Comparison of ENCODE assay signal across 27 mouse cellular contexts in genomic region chr13:30400621-30401020, GRCm38 (mm10).
DNase-seq lines count a peak whose midpoint lies in the region; ATAC-seq lines count a peak whose summit lies in the region.
"Had no signal": no experiment of that assay in that cellular context is flagged by ENCODE, and none has a peak within 500 bp of the region (broad histone marks: within the 10 kb centered on the region; RNA-seq: fewer than 3 reads in every experiment).

No protein-coding gene starts in this region.

- no peaks in the 10 kb centered on the region for H3K27me3 ChIP-seq in embryonic facial prominence, embryonic 14.5 days (replicated peaks; ENCODE audit: control insufficient read depth, insufficient read depth, low read length)
- H3K27me3 ChIP-seq in embryonic facial prominence, embryonic 10.5 days (replicated peaks; ENCODE audit: low read depth, poor library complexity, severe bottlenecking) = no peaks in the 10 kb centered on the region
- H3K27me3 ChIP-seq in kidney, embryonic 16.5 days (ENCODE audit: insufficient read depth, low read length) = no peaks in the 10 kb centered on the region
- H3K27me3 ChIP-seq in neural tube, embryonic 14.5 days (ENCODE audit: control insufficient read depth, insufficient read depth, low read length) = no peaks in the 10 kb centered on the region
- H3K27me3 ChIP-seq in neural tube, embryonic 15.5 days (replicated peaks) = no peaks in the 10 kb centered on the region
- H3K27me3 ChIP-seq: embryonic facial prominence, embryonic 15.5 days; forebrain, embryonic 12.5 days; heart, embryonic 15.5 days; hindbrain, embryonic 13.5 days; liver, embryonic 15.5 days had no signal

- WGBS in embryonic facial prominence, embryonic 14.5 days = 69% methylated on average over 8 of the region's 8 CpGs
- 70% methylated on average over 8 of the region's 8 CpGs for WGBS in embryonic facial prominence, embryonic 10.5 days
- WGBS in kidney, embryonic 16.5 days = 48% methylated on average over 8 of the region's 8 CpGs
- 41% methylated on average over 8 of the region's 8 CpGs for WGBS in neural tube, embryonic 14.5 days
- 36% methylated on average over 8 of the region's 8 CpGs for WGBS in neural tube, embryonic 15.5 days

- H3K4me2 ChIP-seq in embryonic facial prominence, embryonic 14.5 days (ENCODE audit: low read depth, low read length) = no peak overlapping the region
- no peak overlapping the region for H3K4me2 ChIP-seq in kidney, embryonic 16.5 days (replicated peaks; ENCODE audit: low read depth, low read length)
- no peak overlapping the region for H3K4me2 ChIP-seq in neural tube, embryonic 14.5 days (ENCODE audit: low read depth, low read length)
- H3K4me2 ChIP-seq in neural tube, embryonic 15.5 days = no peak overlapping the region
- H3K4me2 ChIP-seq: embryonic facial prominence, embryonic 15.5 days; forebrain, embryonic 12.5 days; heart, embryonic 15.5 days; hindbrain, embryonic 13.5 days; liver, embryonic 15.5 days; lung, embryonic 14.5 days had no signal

- no peak for ATAC-seq in embryonic facial prominence, embryonic 14.5 days (ENCODE audit: low read depth)
- no peak for ATAC-seq in kidney, embryonic 16.5 days (ENCODE audit: low FRiP score, low TSS enrichment)
- 0 out of 2 replicates have a peak, but pooled peaks have one; percentile 31 for ATAC-seq in neural tube, embryonic 14.5 days (ENCODE audit: low read depth)
- ATAC-seq in neural tube, embryonic 15.5 days (ENCODE audit: low FRiP score) = no peak
- ATAC-seq: activated CD4-positive, CD25-positive, alpha-beta regulatory T cell, adult 4 months; inflammation-experienced regulatory T-cells, adult 6 months had no signal

- no peak overlapping the region for H3K27ac ChIP-seq in embryonic facial prominence, embryonic 14.5 days (replicated peaks; ENCODE audit: low read depth, low read length)
- no peak overlapping the region for H3K27ac ChIP-seq in embryonic facial prominence, embryonic 10.5 days (replicated peaks)
- peak overlapping the region; percentile 7; the same call in 1 of the 2 replicates for H3K27ac ChIP-seq in kidney, embryonic 16.5 days (ENCODE audit: low read length)
- no peak overlapping the region for H3K27ac ChIP-seq in neural tube, embryonic 14.5 days (ENCODE audit: low read depth, low read length)
- H3K27ac ChIP-seq in neural tube, embryonic 15.5 days (replicated peaks) = no peak overlapping the region
- H3K27ac ChIP-seq: embryonic facial prominence, embryonic 15.5 days; forebrain, embryonic 12.5 days; heart, embryonic 10.5 days; heart, embryonic 15.5 days; hindbrain, embryonic 13.5 days; liver, embryonic 15.5 days had no signal

- H3K4me3 ChIP-seq in embryonic facial prominence, embryonic 14.5 days (ENCODE audit: low read depth, low read length) = no peak overlapping the region
- H3K4me3 ChIP-seq in embryonic facial prominence, embryonic 10.5 days = no peak overlapping the region
- no peak overlapping the region for H3K4me3 ChIP-seq in kidney, embryonic 16.5 days (ENCODE audit: low read length)
- no peak overlapping the region for H3K4me3 ChIP-seq in neural tube, embryonic 14.5 days (ENCODE audit: low read depth, low read length)
- no peak overlapping the region for H3K4me3 ChIP-seq in neural tube, embryonic 15.5 days (replicated peaks)
- H3K4me3 ChIP-seq: embryonic facial prominence, embryonic 15.5 days; forebrain, embryonic 12.5 days; heart, embryonic 10.5 days; heart, embryonic 15.5 days; hindbrain, embryonic 13.5 days; liver, embryonic 15.5 days had no signal

- no peaks in the 10 kb centered on the region; the same call in 1 of the 2 replicates for H3K4me1 ChIP-seq in embryonic facial prominence, embryonic 14.5 days (ENCODE audit: control insufficient read depth, insufficient read depth, low read length)
- H3K4me1 ChIP-seq in embryonic facial prominence, embryonic 10.5 days = no peaks in the 10 kb centered on the region
- H3K4me1 ChIP-seq in kidney, embryonic 16.5 days (ENCODE audit: insufficient read depth, low read length) = peaks cover 21% of the 10 kb centered on the region
- H3K4me1 ChIP-seq in neural tube, embryonic 14.5 days (ENCODE audit: control insufficient read depth, insufficient read depth, low read length) = no peaks in the 10 kb centered on the region
- no peaks in the 10 kb centered on the region for H3K4me1 ChIP-seq in neural tube, embryonic 15.5 days
- H3K4me1 ChIP-seq: embryonic facial prominence, embryonic 15.5 days; forebrain, embryonic 12.5 days; heart, embryonic 10.5 days; heart, embryonic 15.5 days; hindbrain, embryonic 13.5 days; liver, embryonic 15.5 days had no signal

- no peak overlapping the region for H3K9ac ChIP-seq in embryonic facial prominence, embryonic 14.5 days (ENCODE audit: low read depth, low read length)
- H3K9ac ChIP-seq in kidney, embryonic 16.5 days (replicated peaks; ENCODE audit: low read length) = no peak overlapping the region
- H3K9ac ChIP-seq in neural tube, embryonic 14.5 days (replicated peaks; ENCODE audit: low read depth, low read length) = no peak overlapping the region
- H3K9ac ChIP-seq in neural tube, embryonic 15.5 days (replicated peaks) = no peak overlapping the region
- H3K9ac ChIP-seq: embryonic facial prominence, embryonic 15.5 days; forebrain, embryonic 12.5 days; heart, embryonic 15.5 days; hindbrain, embryonic 13.5 days; liver, embryonic 15.5 days; lung, embryonic 14.5 days had no signal

- DNase-seq in embryonic facial prominence, embryonic 14.5 days (ENCODE audit: low spot score) = peak; percentile 4
- DNase-seq in embryonic facial prominence, embryonic 10.5 days (ENCODE audit: low spot score) = no peak
- no peak for DNase-seq in kidney, adult 8-10 months
- no peak for DNase-seq in yolk sac, embryonic 10.5 days (ENCODE audit: low spot score)
- DNase-seq: adrenal gland, adult 2 months; adrenal gland, postnatal 36 days; cerebellum, adult 2 months; cerebellum, postnatal 36 days; gastrocnemius, postnatal 25 days; heart, adult 11 months; kidney, adult 2 months; kidney, postnatal 14 days; layer of hippocampus, adult 9-11 months; lung, embryonic 14.5 days; lung, postnatal 14 days; thymus, postnatal 4 days had no signal

- H3K36me3 ChIP-seq in embryonic facial prominence, embryonic 14.5 days (ENCODE audit: control insufficient read depth, insufficient read depth, low read length) = no peaks in the 10 kb centered on the region
- no peaks in the 10 kb centered on the region for H3K36me3 ChIP-seq in embryonic facial prominence, embryonic 10.5 days (replicated peaks)
- H3K36me3 ChIP-seq in kidney, embryonic 16.5 days (ENCODE audit: insufficient read depth, low read length) = no peaks in the 10 kb centered on the region
- H3K36me3 ChIP-seq in neural tube, embryonic 14.5 days (ENCODE audit: control insufficient read depth, insufficient read depth, low read length) = no peaks in the 10 kb centered on the region
- no peaks in the 10 kb centered on the region for H3K36me3 ChIP-seq in neural tube, embryonic 15.5 days
- H3K36me3 ChIP-seq: embryonic facial prominence, embryonic 15.5 days; forebrain, embryonic 12.5 days; heart, embryonic 10.5 days; heart, embryonic 15.5 days; hindbrain, embryonic 13.5 days; liver, embryonic 15.5 days had no signal

- H3K9me3 ChIP-seq in embryonic facial prominence, embryonic 14.5 days (ENCODE audit: control insufficient read depth, low read length) = no peaks in the 10 kb centered on the region
- H3K9me3 ChIP-seq in embryonic facial prominence, embryonic 10.5 days = no peaks in the 10 kb centered on the region
- H3K9me3 ChIP-seq in kidney, embryonic 16.5 days (ENCODE audit: low read length) = no peaks in the 10 kb centered on the region
- no peaks in the 10 kb centered on the region for H3K9me3 ChIP-seq in neural tube, embryonic 14.5 days (ENCODE audit: control insufficient read depth, low read length)
- H3K9me3 ChIP-seq in neural tube, embryonic 15.5 days (replicated peaks) = no peaks in the 10 kb centered on the region
- H3K9me3 ChIP-seq: embryonic facial prominence, embryonic 15.5 days; forebrain, embryonic 12.5 days; heart, embryonic 10.5 days; heart, embryonic 15.5 days; hindbrain, embryonic 13.5 days; liver, embryonic 15.5 days had no signal
